Mouse (Mus musculus) forebrain, embryonic 14.5 days (tissue): Measurements from ENCODE around the gene Tomm7. TPM values are rescaled to one million over a fixed set of nuclear protein-coding genes. Genes with fewer than 3 reads are reported as not detected.
"Not testable (repeated sequence)": the region's sequence is repeated elsewhere in the genome, so short reads cannot be mapped to it uniquely, and the experiment has no call there.

Source experiments
- ATAC-seq: fragments of 200-750 bp; cut with Nextera tagmentation; 2 replicates; pipeline ENCODE4 v1.8.0; 2017; ENCODE audit warnings: mild to moderate bottlenecking, moderate library complexity
- DNase-seq: peaks from one replicate; pipeline ENCODE4 v3.0.0-alpha.2; 2015; ENCODE audit warnings: low spot score
- H3K27ac ChIP-seq: fragments of 300-500 bp; sonication (generic); 2 replicates; pipeline ENCODE4 v1.5.1; 2014; ENCODE audit warnings: low read depth, mild to moderate bottlenecking, control low read depth, low read length, moderate library complexity
- H3K27me3 ChIP-seq: fragments of 300-500 bp; sonication (generic); replicated peaks from 2 replicates; pipeline ENCODE4 v1.6.1; 2014; ENCODE audit warnings: low read length, control low read depth, mixed read lengths; ENCODE audit not compliant: control insufficient read depth, insufficient read depth
- H3K36me3 ChIP-seq: fragments of 300-500 bp; sonication (generic); 2 replicates; pipeline ENCODE4 v1.6.1; 2014; ENCODE audit warnings: low read length, control low read depth; ENCODE audit not compliant: control insufficient read depth, insufficient read depth
- H3K4me1 ChIP-seq: fragments of 300-500 bp; sonication (generic); 2 replicates; pipeline ENCODE4 v1.6.1; 2014; ENCODE audit warnings: antibody characterized with exemption, low read length, control low read depth; ENCODE audit not compliant: control insufficient read depth, insufficient read depth
- H3K4me2 ChIP-seq: fragments of 300-500 bp; sonication (generic); 2 replicates; pipeline ENCODE4 v1.6.1; 2014; ENCODE audit warnings: mild to moderate bottlenecking, control low read depth, low read length
- H3K4me3 ChIP-seq: fragments of 300-500 bp; sonication (generic); 2 replicates; pipeline ENCODE4 v1.5.1; 2014; ENCODE audit warnings: low read depth, low read length, control low read depth
- H3K9ac ChIP-seq: fragments of 300-500 bp; sonication (generic); 2 replicates; pipeline ENCODE4 v1.6.1; 2014; ENCODE audit warnings: mild to moderate bottlenecking, low read length, control low read depth, moderate library complexity
- H3K9me3 ChIP-seq: fragments of 300-500 bp; sonication (generic); replicated peaks from 2 replicates; pipeline ENCODE4 v1.6.1; 2016; ENCODE audit warnings: low read length, control low read depth, mixed read lengths; ENCODE audit not compliant: control insufficient read depth
- WGBS: fragments of 180-500 bp; shearing (Covaris S2); extraction: QIAGEN DNeasy Blood & Tissue Kit; methylation state at CpG from one replicate; pipeline ENCODE4 v1.1.7; 2014; 5-methylcytosine and 5-hydroxymethylcytosine counted together
- polyA plus RNA-seq: library from polyadenylated mRNA; unstranded; fragments of >200 nt; fragmentation: Nextera tagmentation; extraction: Ambion mirVana; gene quantifications from 2 replicates; pipeline ENCODE4 v1.2.1, GENCODE M21; 2014

Tomm7 gene
- polyA plus RNA-seq, result 95.2 and 120 TPM in 2 replicates

- Histone ChIP-seq H3K4me2 (peak within 1 kb of the TSS; percentile 78), H3K9me3 (no peaks in the 10 kb centered on the region), H3K27me3 (no peaks in the 10 kb centered on the region), H3K36me3 (peaks cover 15% of the 10 kb centered on the region), H3K4me1 (peaks cover 10% of the 10 kb centered on the region), H3K4me3 (peak within 1 kb of the TSS; percentile 58), H3K9ac (peak within 1 kb of the TSS; percentile 67), H3K27ac (peak within 1 kb of the TSS; percentile 83)
- peak; percentile 99 for DNase-seq
- under 1% methylated on average over 44 of the region's 44 CpGs for WGBS
- ATAC-seq, result peak; percentile 95
These were observed at the start of gene Tomm7 for GRCm38 (mm10) chr5:23843674-23844530. Gene Tomm7, minus strand, starts transcription at chr5:23844161.

GRCm38 (mm10) chr5:23893156-23893863 is 49.3 kb upstream of the Tomm7 start:
- no peak for ATAC-seq
- 76% methylated on average over 5 of the region's 5 CpGs for WGBS

GRCm38 (mm10) chr5:23890734-23891133 is 46.8 kb upstream of the Tomm7 start:
- Histone ChIP-seq H3K4me3 (no peak overlapping the region), H3K36me3 (no peaks in the 10 kb centered on the region), H3K4me1 (no peaks in the 10 kb centered on the region), H3K9me3 (no peaks in the 10 kb centered on the region), H3K9ac (no peak overlapping the region), H3K27ac (no peak overlapping the region), H3K27me3 (no peaks in the 10 kb centered on the region), H3K4me2 (no peak overlapping the region)
- WGBS, result 40% methylated on average over 10 of the region's 10 CpGs
- DNase-seq (peak; percentile 75), ATAC-seq (no peak)

More at GRCm38 (mm10) chr5:23893156-23893863, 49.3 kb upstream of the Tomm7 start:
- Histone ChIP-seq H3K27ac (no peak overlapping the region), H3K4me3 (no peak overlapping the region), H3K27me3 (no peaks in the 10 kb centered on the region), H3K4me2 (no peak overlapping the region), H3K4me1 (no peaks in the 10 kb centered on the region), H3K36me3 (no peaks in the 10 kb centered on the region), H3K9me3 (no peaks in the 10 kb centered on the region), H3K9ac (no peak overlapping the region)
- DNase-seq, result no peak

- H3K9ac ChIP-seq, result no peak overlapping the region
- H3K27ac ChIP-seq, result no peak overlapping the region
- H3K4me2 ChIP-seq, result no peak overlapping the region
- ATAC-seq, result no peak
- no peaks in the 10 kb centered on the region for H3K27me3 ChIP-seq
- no peaks in the 10 kb centered on the region for H3K4me1 ChIP-seq
- no peaks in the 10 kb centered on the region for H3K9me3 ChIP-seq
- no peaks in the 10 kb centered on the region for H3K36me3 ChIP-seq
- DNase-seq, result no peak
- no peak overlapping the region for H3K4me3 ChIP-seq
- 68% methylated on average over 4 of the region's 4 CpGs for WGBS
These were observed 45.5 kb upstream of the Tomm7 start for GRCm38 (mm10) chr5:23889461-23889860.

GRCm38 (mm10) chr5:23887111-23887510 is 43.1 kb upstream of the Tomm7 start:
- Histone ChIP-seq H3K4me3 (no peak overlapping the region), H3K9ac (no peak overlapping the region), H3K4me1 (no peaks in the 10 kb centered on the region), H3K27ac (no peak overlapping the region), H3K9me3 (no peaks in the 10 kb centered on the region), H3K4me2 (no peak overlapping the region), H3K36me3 (no peaks in the 10 kb centered on the region), H3K27me3 (no peaks in the 10 kb centered on the region)
- WGBS, result 81% methylated on average over 3 of the region's 3 CpGs
- DNase-seq, result no peak
- no peak for ATAC-seq

GRCm38 (mm10) chr5:23874457-23874856 is 30.5 kb upstream of the Tomm7 start:
- no peak overlapping the region for H3K4me2 ChIP-seq
- 69% methylated on average over 5 of the region's 5 CpGs for WGBS
- H3K27ac ChIP-seq, result no peak overlapping the region
- no peak overlapping the region for H3K9ac ChIP-seq
- H3K27me3 ChIP-seq, result no peaks in the 10 kb centered on the region
- ATAC-seq (no peak), DNase-seq (no peak)
- no peaks in the 10 kb centered on the region for H3K9me3 ChIP-seq
- H3K4me3 ChIP-seq, result no peak overlapping the region
- H3K36me3 ChIP-seq, result no peaks in the 10 kb centered on the region
- H3K4me1 ChIP-seq, result no peaks in the 10 kb centered on the region

GRCm38 (mm10) chr5:23872586-23872985 is 28.6 kb upstream of the Tomm7 start:
- Histone ChIP-seq H3K36me3 (no peaks in the 10 kb centered on the region), H3K9me3 (no peaks in the 10 kb centered on the region)
- WGBS, result 85% methylated on average over 6 of the region's 6 CpGs

GRCm38 (mm10) chr5:23871323-23871722 is 27.4 kb upstream of the Tomm7 start:
- 95% methylated on average over 2 of the region's 2 CpGs for WGBS

More at GRCm38 (mm10) chr5:23872586-23872985, 28.6 kb upstream of the Tomm7 start:
- no peak overlapping the region for H3K4me2 ChIP-seq
- DNase-seq (no peak), ATAC-seq (no peak)
- H3K27me3 ChIP-seq, result no peaks in the 10 kb centered on the region
- H3K9ac ChIP-seq, result no peak overlapping the region
- no peaks in the 10 kb centered on the region for H3K4me1 ChIP-seq
- no peak overlapping the region for H3K27ac ChIP-seq
- no peak overlapping the region for H3K4me3 ChIP-seq

GRCm38 (mm10) chr5:23865941-23866340 is 22.0 kb upstream of the Tomm7 start:
- H3K9me3 ChIP-seq, result no peaks in the 10 kb centered on the region
- ATAC-seq (no peak), DNase-seq (no peak)
- H3K27ac ChIP-seq, result no peak overlapping the region
- H3K4me3 ChIP-seq, result no peak overlapping the region
- no peaks in the 10 kb centered on the region for H3K36me3 ChIP-seq
- no peaks in the 10 kb centered on the region for H3K4me1 ChIP-seq
- no peak overlapping the region for H3K4me2 ChIP-seq
- no peak overlapping the region for H3K9ac ChIP-seq
- 87% methylated on average over 5 of the region's 5 CpGs for WGBS
- H3K27me3 ChIP-seq, result no peaks in the 10 kb centered on the region

More at GRCm38 (mm10) chr5:23871323-23871722, 27.4 kb upstream of the Tomm7 start:
- not testable (repeated sequence) for H3K4me2 ChIP-seq, H3K27me3 ChIP-seq, H3K36me3 ChIP-seq, H3K9ac ChIP-seq, H3K27ac ChIP-seq, DNase-seq, H3K9me3 ChIP-seq, H3K4me3 ChIP-seq, H3K4me1 ChIP-seq, ATAC-seq
